In the genomic region with DNA sequence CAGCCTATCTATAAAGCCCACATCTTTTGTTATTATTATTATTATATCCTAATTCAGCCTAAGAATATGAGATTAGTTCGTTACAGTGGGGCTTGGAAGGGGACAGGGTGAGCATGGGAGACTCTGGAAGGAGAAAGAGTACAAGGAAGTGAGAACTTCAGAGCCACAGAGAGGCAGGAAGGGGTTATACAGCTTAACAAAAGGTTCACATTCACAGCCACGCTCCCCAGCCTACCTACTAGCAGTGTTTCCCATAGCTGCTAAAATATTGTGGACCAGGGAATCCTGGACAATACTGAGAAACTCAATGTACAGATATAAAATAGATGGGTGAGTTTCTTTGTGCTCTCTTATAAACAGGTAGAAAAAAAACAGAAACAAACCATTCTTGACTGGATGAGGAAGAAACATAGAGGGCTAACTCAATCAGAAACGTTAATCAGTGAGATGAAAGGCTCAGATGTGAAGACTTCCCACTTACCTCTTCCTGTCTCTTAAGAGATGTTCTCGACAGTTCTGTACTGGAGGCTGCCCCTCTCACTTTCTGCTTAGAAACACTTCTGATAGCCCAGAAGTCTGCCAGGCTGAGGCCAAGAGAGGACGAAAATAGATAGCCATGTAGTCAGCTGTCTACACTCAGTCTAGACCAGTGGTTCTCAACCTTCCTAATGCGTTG, we compare ENCODE assay signal across 13 mouse cellular contexts.
"Had no signal": no experiment of that assay in that cellular context is flagged by ENCODE, and none has a peak within 500 bp of the region (broad histone marks: within the 10 kb centered on the region; RNA-seq: fewer than 3 reads in every experiment).

No protein-coding gene starts in this region.

- DNase-seq: kidney, adult 2 months; kidney, postnatal 36 days; layer of hippocampus, postnatal 36 days; liver, embryonic 13.5 days; lung, adult 2 months; lung, postnatal 14 days; lung, postnatal 4 days; right cerebral cortex, adult 18-20 months; right cerebral cortex, postnatal 14 days; right cerebral cortex, postnatal 4 days; thymus, adult 2 months; thymus, postnatal 25 days had no signal

- ATAC-seq: midbrain, embryonic 13.5 days had no signal
